Mouse (Mus musculus) forebrain, embryonic 14.5 days (tissue): ENCODE results near the gene Mtx1. TPM values are rescaled to one million over a fixed set of nuclear protein-coding genes. Genes with fewer than 3 reads are reported as not detected.
"Not testable (repeated sequence)": the region's sequence is repeated elsewhere in the genome, so short reads cannot be mapped to it uniquely, and the experiment has no call there.

ENCODE experiments used
- ATAC-seq: fragments of 200-750 bp; cut with Nextera tagmentation; 2 replicates; pipeline ENCODE4 v1.8.0; 2017; ENCODE audit warnings: mild to moderate bottlenecking, moderate library complexity
- DNase-seq: peaks from one replicate; pipeline ENCODE4 v3.0.0-alpha.2; 2015; ENCODE audit warnings: low spot score
- H3K27ac ChIP-seq: fragments of 300-500 bp; sonication (generic); 2 replicates; pipeline ENCODE4 v1.5.1; 2014; ENCODE audit warnings: low read depth, mild to moderate bottlenecking, control low read depth, low read length, moderate library complexity
- H3K27me3 ChIP-seq: fragments of 300-500 bp; sonication (generic); replicated peaks from 2 replicates; pipeline ENCODE4 v1.6.1; 2014; ENCODE audit warnings: low read length, control low read depth, mixed read lengths; ENCODE audit not compliant: control insufficient read depth, insufficient read depth
- H3K36me3 ChIP-seq: fragments of 300-500 bp; sonication (generic); 2 replicates; pipeline ENCODE4 v1.6.1; 2014; ENCODE audit warnings: low read length, control low read depth; ENCODE audit not compliant: control insufficient read depth, insufficient read depth
- H3K4me1 ChIP-seq: fragments of 300-500 bp; sonication (generic); 2 replicates; pipeline ENCODE4 v1.6.1; 2014; ENCODE audit warnings: antibody characterized with exemption, low read length, control low read depth; ENCODE audit not compliant: control insufficient read depth, insufficient read depth
- H3K4me2 ChIP-seq: fragments of 300-500 bp; sonication (generic); 2 replicates; pipeline ENCODE4 v1.6.1; 2014; ENCODE audit warnings: mild to moderate bottlenecking, control low read depth, low read length
- H3K4me3 ChIP-seq: fragments of 300-500 bp; sonication (generic); 2 replicates; pipeline ENCODE4 v1.5.1; 2014; ENCODE audit warnings: low read depth, low read length, control low read depth
- H3K9ac ChIP-seq: fragments of 300-500 bp; sonication (generic); 2 replicates; pipeline ENCODE4 v1.6.1; 2014; ENCODE audit warnings: mild to moderate bottlenecking, low read length, control low read depth, moderate library complexity
- H3K9me3 ChIP-seq: fragments of 300-500 bp; sonication (generic); replicated peaks from 2 replicates; pipeline ENCODE4 v1.6.1; 2016; ENCODE audit warnings: low read length, control low read depth, mixed read lengths; ENCODE audit not compliant: control insufficient read depth
- WGBS: fragments of 180-500 bp; shearing (Covaris S2); extraction: QIAGEN DNeasy Blood & Tissue Kit; methylation state at CpG from one replicate; pipeline ENCODE4 v1.1.7; 2014; 5-methylcytosine and 5-hydroxymethylcytosine counted together
- polyA plus RNA-seq: library from polyadenylated mRNA; unstranded; fragments of >200 nt; fragmentation: Nextera tagmentation; extraction: Ambion mirVana; gene quantifications from 2 replicates; pipeline ENCODE4 v1.2.1, GENCODE M21; 2014

Gene Mtx1
- polyA plus RNA-seq, 1 experiment from 2014 or later = 182 TPM

DNA sequence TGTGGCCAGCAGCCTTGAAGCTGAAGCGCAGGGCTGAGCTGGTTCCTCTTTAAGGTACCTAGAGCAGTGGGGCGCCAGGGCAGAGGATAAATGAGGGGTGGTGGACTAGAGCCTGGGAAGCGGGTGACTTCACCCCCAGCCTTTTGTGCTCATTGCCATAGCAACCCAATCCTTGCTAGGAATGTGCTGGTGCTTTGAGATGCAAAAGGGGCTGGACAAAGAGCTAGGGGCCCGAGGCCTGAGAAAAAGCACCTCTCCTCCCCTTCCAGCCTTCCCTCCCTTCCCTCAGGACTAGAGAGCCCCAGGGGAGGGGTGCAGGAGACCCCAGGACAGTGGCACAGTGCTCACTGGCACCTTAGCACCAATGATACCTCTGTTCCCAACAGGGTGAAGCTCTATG, 970 bp downstream of the Mtx1 start:
- no peaks in the 10 kb centered on the region for H3K9me3 ChIP-seq
- H3K27ac ChIP-seq = peak overlapping the region; percentile 94
- H3K27me3 ChIP-seq = no peaks in the 10 kb centered on the region
- DNase-seq = peak; percentile 95
- H3K9ac ChIP-seq = peak overlapping the region; percentile 85
- peak; percentile 66 for ATAC-seq
- peak overlapping the region; percentile 62 for H3K4me3 ChIP-seq
- H3K36me3 ChIP-seq = peaks cover 35% of the 10 kb centered on the region
- peak overlapping the region; percentile 72 for H3K4me2 ChIP-seq
- peaks cover 48% of the 10 kb centered on the region for H3K4me1 ChIP-seq
- 6% methylated on average over 4 of the region's 4 CpGs for WGBS

DNA sequence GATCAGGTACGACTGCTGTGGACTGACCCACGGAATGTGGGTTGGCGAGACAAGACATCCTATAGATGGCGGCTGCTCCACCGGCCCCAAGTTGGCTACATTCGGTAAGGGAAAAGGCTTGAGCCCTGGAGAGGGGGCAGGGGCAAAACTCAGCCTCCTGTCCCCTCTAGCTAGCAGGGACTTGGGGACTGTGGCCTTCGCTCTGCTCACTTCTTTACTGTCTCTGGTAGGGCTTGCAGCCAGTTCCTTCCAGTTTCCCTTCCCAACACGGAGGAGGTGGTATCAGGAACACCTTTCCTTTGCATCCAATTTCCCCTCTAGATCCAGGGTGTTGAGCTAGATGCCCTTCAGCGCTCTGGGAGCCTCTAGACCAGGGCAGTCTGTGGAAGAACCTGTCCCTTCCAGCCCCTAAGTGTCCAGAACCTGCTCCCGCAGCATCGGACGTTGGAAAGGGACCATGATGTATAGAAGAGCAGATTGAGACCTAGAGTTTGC, 1.5 kb downstream of the Mtx1 start:
- peak overlapping the region; percentile 62 for H3K4me3 ChIP-seq
- H3K4me2 ChIP-seq = peak overlapping the region; percentile 72
- H3K27me3 ChIP-seq = no peaks in the 10 kb centered on the region
- peak overlapping the region; percentile 94 for H3K27ac ChIP-seq
- no peaks in the 10 kb centered on the region for H3K9me3 ChIP-seq
- ATAC-seq (no peak), DNase-seq (no peak)
- peak overlapping the region; percentile 85 for H3K9ac ChIP-seq
- peaks cover 35% of the 10 kb centered on the region for H3K36me3 ChIP-seq
- H3K4me1 ChIP-seq = peaks cover 48% of the 10 kb centered on the region
- 6% methylated on average over 12 of the region's 12 CpGs for WGBS

DNA sequence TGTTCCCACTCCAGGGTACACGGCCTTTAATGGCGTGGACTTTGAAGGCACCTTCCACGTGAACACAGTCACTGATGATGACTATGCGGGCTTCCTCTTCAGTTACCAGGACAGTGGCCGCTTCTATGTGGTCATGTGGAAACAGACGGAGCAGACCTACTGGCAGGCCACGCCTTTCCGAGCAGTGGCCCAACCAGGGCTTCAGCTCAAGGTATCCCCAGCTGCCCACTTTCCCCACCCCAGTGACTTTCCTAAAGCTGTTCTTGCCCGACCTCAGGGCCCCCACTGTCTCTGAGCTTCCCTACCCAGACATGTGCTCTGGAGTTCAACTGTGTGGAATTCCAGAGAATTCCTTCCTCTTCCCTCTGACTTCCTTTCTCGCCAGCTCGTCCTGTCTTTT, 2.1 kb downstream of the Mtx1 start:
- no peak for ATAC-seq
- H3K9ac ChIP-seq = peak overlapping the region; percentile 85
- no peaks in the 10 kb centered on the region for H3K9me3 ChIP-seq
- DNase-seq = no peak
- peaks cover 39% of the 10 kb centered on the region for H3K36me3 ChIP-seq
- H3K4me3 ChIP-seq = peak overlapping the region; percentile 62
- WGBS = 17% methylated on average over 11 of the region's 11 CpGs
- peak overlapping the region; percentile 94 for H3K27ac ChIP-seq
- peaks cover 48% of the 10 kb centered on the region for H3K4me1 ChIP-seq
- H3K27me3 ChIP-seq = no peaks in the 10 kb centered on the region
- H3K4me2 ChIP-seq = peak overlapping the region; percentile 72

DNA sequence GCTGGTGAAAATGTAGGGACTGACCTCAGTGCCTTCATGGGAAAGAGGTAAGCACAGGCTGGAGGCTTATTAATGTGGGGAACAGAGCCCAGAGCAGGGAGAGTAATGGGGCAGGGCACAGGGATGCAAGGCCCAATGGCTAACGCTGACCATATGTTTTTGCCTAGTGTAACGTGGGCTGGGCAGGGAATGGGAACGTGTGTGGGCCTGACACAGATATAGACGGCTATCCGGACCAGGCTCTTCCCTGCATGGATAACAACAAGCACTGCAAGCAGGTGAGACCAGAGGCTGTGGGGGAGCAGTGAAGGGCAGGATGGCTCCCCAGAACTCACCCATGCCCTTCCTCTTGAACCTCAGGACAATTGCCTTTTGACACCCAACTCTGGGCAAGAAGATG, 5.7 kb downstream of the Mtx1 start:
- no peak overlapping the region for H3K27ac ChIP-seq
- WGBS = 62% methylated on average over 5 of the region's 5 CpGs
- DNase-seq = no peak
- no peaks in the 10 kb centered on the region for H3K9me3 ChIP-seq
- no peak overlapping the region; the same call in 1 of the 2 replicates for H3K9ac ChIP-seq
- no peak overlapping the region for H3K4me3 ChIP-seq
- H3K4me2 ChIP-seq = no peak overlapping the region
- no peak for ATAC-seq
- H3K27me3 ChIP-seq = no peaks in the 10 kb centered on the region
- H3K4me1 ChIP-seq = peaks cover 35% of the 10 kb centered on the region
- H3K36me3 ChIP-seq = peaks cover 42% of the 10 kb centered on the region

DNA sequence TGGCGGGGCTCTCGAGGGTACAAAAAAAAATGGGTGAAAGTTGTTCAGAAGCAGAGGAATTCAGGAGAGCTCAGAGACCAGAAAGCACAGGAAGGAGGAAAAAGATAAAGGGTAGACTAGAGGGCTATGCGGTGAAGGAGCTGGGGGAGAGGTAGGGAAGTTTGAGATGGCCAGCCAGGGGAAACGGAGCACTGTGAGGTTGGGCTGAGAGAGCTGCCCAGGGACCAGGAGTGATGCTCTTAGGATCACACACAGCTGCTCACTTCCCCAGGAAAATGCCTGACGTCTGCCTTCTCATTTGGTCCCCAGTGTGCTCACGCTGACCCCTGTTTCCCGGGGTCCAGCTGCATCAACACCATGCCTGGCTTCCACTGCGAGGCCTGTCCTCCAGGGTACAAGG, 7.3 kb downstream of the Mtx1 start:
- Histone ChIP-seq H3K36me3 (peaks cover 42% of the 10 kb centered on the region), H3K4me3 (no peak overlapping the region), H3K9ac (no peak overlapping the region), H3K27me3 (no peaks in the 10 kb centered on the region), H3K4me2 (no peak overlapping the region), H3K4me1 (peaks cover 33% of the 10 kb centered on the region), H3K9me3 (no peaks in the 10 kb centered on the region), H3K27ac (no peak overlapping the region)
- no peak for DNase-seq
- WGBS = 57% methylated on average over 8 of the region's 8 CpGs
- ATAC-seq = no peak

DNA sequence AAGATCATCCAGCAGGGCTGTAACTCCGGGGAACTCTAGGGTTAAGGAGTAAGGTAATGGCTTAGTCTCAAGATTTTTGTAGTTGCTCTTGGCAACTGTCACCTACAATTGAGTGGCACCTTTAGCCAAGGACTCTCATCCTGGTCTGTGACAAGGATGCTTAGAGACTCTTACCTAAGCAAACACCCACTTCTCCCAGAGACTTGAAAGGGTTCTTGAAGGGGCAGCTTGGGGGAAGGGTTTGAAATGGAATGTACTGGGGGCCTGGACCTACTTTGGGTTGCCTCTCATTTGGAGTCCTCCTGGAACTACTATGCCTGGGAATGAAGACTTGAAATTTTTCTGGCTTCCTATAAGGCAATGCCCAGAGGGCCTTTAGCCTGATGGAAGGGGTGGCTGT, 8.6 kb downstream of the Mtx1 start:
- DNase-seq (no peak), ATAC-seq (no peak)
- Histone ChIP-seq H3K4me2 (no peak overlapping the region), H3K9me3 (no peaks in the 10 kb centered on the region), H3K27ac (no peak overlapping the region), H3K4me3 (no peak overlapping the region), H3K9ac (no peak overlapping the region), H3K4me1 (peaks cover 23% of the 10 kb centered on the region), H3K36me3 (peaks cover 31% of the 10 kb centered on the region), H3K27me3 (no peaks in the 10 kb centered on the region)
- 68% methylated on average over 1 of the region's 1 CpGs for WGBS

DNA sequence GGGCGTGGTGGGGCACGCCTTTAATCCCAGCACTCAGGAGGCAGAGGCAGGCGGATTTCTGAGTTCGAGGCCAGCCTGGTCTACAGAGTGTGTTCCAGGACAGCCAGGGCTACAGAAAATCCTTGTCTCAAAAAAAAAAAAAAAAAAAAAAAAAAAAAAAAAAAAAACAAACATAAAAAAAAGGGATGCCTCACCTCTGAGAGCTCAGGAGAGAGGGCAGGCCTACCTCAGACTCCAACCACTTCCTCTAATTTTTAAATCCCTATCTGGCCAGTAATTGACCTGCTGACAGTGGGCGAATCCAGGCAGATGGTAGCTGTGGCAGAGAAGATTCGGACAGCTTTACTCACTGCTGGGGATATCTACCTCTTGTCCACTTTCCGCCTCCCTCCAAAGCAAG, 10.5 kb downstream of the Mtx1 start:
- H3K36me3 ChIP-seq = peaks cover 13% of the 10 kb centered on the region
- not testable (repeated sequence) for ATAC-seq, DNase-seq, H3K27me3 ChIP-seq, H3K27ac ChIP-seq, H3K4me3 ChIP-seq, H3K9me3 ChIP-seq
- peak overlapping the region; percentile 71 for H3K4me2 ChIP-seq
- H3K4me1 ChIP-seq = peaks cover 28% of the 10 kb centered on the region
- H3K9ac ChIP-seq = 0 out of 2 replicates have a peak overlapping the region, but pooled peaks have one; percentile 2
- WGBS = 68% methylated on average over 7 of the region's 7 CpGs

DNA sequence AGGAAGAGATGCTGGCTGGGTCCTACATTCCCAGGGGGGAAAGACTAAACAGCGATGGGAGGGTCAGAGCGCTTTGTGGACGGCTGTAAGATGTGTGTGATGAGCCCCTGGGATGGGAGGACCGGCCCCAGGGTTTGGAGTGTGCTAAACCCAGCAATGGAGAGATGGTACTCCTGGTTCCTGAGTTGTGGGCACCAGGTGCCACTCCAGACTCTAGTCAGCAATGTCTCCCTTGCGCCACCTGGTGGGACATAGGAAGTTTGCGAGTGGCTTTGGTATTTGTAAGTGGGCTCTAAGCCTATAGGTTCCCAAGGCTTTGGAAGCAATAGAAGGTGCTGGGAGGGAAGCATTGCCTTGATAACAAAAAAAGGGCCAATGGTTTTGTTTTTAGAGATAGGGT, 11.0 kb downstream of the Mtx1 start:
- 1% methylated on average over 6 of the region's 6 CpGs for WGBS
- H3K9ac ChIP-seq = peak overlapping the region; percentile 77
- DNase-seq = peak; percentile 97

DNA sequence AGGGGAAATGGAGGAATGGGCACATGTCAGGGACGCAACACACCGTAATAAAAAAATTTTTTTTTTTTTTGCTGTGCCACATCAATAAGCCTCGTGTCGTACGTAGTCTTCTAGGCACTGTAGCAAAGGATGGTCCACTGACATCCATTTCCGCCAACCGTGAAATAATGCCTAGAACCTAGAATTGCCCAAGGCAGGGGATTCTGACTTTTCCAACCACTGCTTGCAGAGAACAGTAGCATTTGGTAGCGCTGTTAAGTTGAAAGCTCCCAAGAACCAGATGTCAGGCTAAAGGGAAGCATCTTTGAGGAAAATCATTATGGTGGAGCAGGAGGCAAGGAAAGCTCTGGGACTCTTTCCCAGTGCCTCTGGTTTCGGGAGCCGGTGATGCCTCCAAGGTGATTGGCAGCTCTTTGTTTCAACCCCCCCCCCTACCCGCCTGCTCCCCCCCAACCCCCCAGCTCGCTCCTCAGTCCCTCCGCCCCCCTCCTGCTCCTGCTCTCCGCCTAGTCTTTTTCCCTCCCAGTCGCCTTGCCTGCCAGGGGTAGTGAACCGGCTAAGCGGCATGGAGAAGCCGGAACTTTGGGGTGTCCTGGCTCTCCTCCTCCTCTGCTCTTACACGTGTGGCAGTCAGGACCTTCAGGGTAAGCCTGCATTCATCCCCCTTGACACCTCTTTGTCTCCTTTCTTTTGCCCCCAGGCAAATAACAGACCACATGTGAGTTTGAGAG, 12.0 kb downstream of the Mtx1 start, which contains the start of gene Thbs3:
Gene Thbs3 (plus strand): TSS at position 500 of the 731 bp plus-strand sequence.
- H3K9me3 ChIP-seq = no peaks in the 10 kb centered on the region
- peak within 1 kb of the TSS; percentile 77 for H3K9ac ChIP-seq
- peaks cover 16% of the 10 kb centered on the region for H3K36me3 ChIP-seq
- peaks cover 25% of the 10 kb centered on the region for H3K4me1 ChIP-seq
- 1% methylated on average over 19 of the region's 19 CpGs for WGBS
- H3K27me3 ChIP-seq = no peaks in the 10 kb centered on the region
- ATAC-seq (peak; percentile 16), DNase-seq (peak; percentile 80)
- H3K4me3 ChIP-seq = peak within 1 kb of the TSS; percentile 81
- H3K4me2 ChIP-seq = peak within 1 kb of the TSS; percentile 71
- peak within 1 kb of the TSS; percentile 98 for H3K27ac ChIP-seq

More for the DNA sequence above, 11.0 kb downstream of the Mtx1 start:
- Histone ChIP-seq H3K27ac (peak overlapping the region; percentile 98), H3K4me3 (peak overlapping the region; percentile 81), H3K4me2 (peak overlapping the region; percentile 71), H3K4me1 (peaks cover 25% of the 10 kb centered on the region), H3K27me3 (no peaks in the 10 kb centered on the region), H3K36me3 (peaks cover 11% of the 10 kb centered on the region; the same call in 1 of the 2 replicates), H3K9me3 (no peaks in the 10 kb centered on the region)
- ATAC-seq = peak; percentile 33
